Mouse (Mus musculus): ENCODE measurements around the gene Ncoa1.

GRCm38 (mm10) chr12:4433549-4433948 lies 43.4 kb downstream of the Ncoa1 start:
- no peak for TF ChIP-seq CTCF (IDR thresholded peaks at IDR 0.05; ENCODE audit: low read depth, low read length)
- no peak for TF ChIP-seq POLR2A (IDR thresholded peaks at IDR 0.05; ENCODE audit: extremely low read depth, insufficient read depth, low read length)

Measured in liver, adult 2 months (tissue).